Mouse (Mus musculus): ENCODE data around the gene Tldc2.

- TF ChIP-seq MAX (IDR thresholded peaks at IDR 0.05; ENCODE audit: low read depth) (no peak), POLR2A (IDR thresholded peaks at IDR 0.05; ENCODE audit: insufficient read length, low read depth) (no peak), REST (IDR thresholded peaks at IDR 0.05; ENCODE audit: insufficient read depth, insufficient read length) (no peak), MYOG (IDR thresholded peaks at IDR 0.05; ENCODE audit: control insufficient read depth in 1 of 3, insufficient read depth in 1 of 3, insufficient read length in 2 of 3, low read depth in 2 of 3) (no peak), E2F4 (IDR thresholded peaks at IDR 0.05; ENCODE audit: insufficient read depth) (no peak), POLR2AphosphoS2 (IDR thresholded peaks at IDR 0.05; ENCODE audit: insufficient read length, low read depth) (no peak), MYOD1 (IDR thresholded peaks at IDR 0.05; ENCODE audit: control insufficient read depth in 1 of 3, insufficient read length in 2 of 3, low read depth in 2 of 3) (no peak), USF1 (IDR thresholded peaks at IDR 0.05; ENCODE audit: low read depth) (no peak), TCF12 (IDR thresholded peaks at IDR 0.05; ENCODE audit: insufficient read depth, poor library complexity, severe bottlenecking) (no peak), TCF3 (IDR thresholded peaks at IDR 0.05; ENCODE audit: insufficient read length, low read depth) (no peak), CEBPB (IDR thresholded peaks at IDR 0.05; ENCODE audit: insufficient read depth, poor library complexity, severe bottlenecking) (no peak)
Measured at GRCm38 (mm10) chr2:157064978-157065878, 21.6 kb upstream of the Tldc2 start.
